Mouse (Mus musculus) spleen, adult 12 weeks (tissue): ENCODE data around the gene Stam2.

Experiments
- DNase-seq: peaks from one replicate; pipeline ENCODE4 v3.0.0; 2022; ENCODE audit warnings: low spot score

Stam2 gene

DNA sequence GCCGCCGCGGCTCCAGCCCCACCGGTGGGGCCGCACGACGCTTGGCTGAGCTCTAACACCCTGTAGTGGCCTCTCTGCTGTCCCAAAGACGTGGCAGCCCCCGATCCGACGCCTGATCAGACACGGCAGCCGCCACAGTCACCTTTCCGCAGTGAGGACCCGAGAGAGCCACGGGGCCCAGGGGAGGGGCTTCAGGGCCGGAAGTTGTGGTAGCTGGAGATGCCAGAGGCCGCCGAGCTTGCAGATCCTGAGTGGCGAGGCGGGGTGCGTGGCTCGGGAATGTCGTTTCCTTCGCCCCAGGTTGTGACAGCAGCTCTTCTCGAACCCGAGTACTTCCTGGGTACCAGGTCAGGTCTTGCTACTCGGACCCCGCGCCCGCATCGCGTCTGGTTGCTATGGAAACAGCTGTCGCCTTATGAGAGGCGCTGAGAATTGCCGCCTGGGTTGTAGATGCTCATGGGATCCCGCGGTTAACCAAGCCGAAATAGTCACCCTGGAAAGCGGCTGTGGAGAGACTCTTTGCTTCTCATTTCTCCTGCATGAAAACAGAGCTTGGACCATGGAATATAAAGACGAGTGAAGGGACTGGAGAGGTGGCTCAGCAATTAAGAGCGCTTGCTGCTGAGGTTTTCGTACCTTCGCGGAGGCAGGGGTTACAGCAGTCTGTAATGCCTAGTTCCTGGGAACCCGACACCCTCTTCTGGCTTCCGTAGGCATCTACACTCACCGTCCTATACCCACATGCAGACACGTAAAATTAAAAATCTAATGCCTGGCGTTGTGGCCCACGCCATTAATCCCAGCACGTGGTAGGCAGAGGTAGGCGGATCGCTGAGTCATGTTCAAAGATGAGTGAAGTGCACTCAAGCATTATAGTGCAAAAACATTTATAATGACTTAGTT is at the start of gene Stam2:
Gene Stam2 (minus strand): TSS at position 26 of the 903 bp plus-strand sequence.
- peak; percentile 81 for DNase-seq

DNA sequence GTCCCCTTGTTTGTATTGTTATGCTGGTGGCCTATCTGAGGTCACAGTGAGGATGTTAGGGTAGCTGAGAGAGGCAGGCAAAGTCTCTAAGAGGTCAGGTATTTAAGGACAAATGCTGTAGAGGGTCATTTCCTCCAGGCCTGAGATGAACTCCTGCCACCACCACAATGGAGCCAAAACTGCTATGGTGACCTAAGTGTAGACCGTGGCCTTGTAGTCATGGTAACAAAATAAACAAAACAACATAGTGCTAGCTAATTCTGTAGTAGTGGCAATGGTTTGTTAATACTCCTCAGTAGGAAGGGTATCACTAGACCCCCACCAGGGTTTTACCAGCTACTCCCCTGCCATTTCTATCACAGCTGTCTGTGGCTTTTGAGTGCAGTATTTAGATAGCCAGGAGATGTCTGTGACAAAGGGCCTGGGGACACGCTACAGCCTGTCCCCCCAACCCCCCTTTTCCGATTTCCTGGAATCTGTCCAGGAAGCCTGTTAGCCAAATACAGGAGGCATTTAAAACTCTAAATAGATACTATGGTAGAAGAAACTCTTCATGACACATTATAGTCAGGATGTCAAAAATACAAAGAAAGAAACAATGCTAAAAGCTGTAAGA is 43.1 kb upstream of the Stam2 start:
- DNase-seq = no peak

DNA sequence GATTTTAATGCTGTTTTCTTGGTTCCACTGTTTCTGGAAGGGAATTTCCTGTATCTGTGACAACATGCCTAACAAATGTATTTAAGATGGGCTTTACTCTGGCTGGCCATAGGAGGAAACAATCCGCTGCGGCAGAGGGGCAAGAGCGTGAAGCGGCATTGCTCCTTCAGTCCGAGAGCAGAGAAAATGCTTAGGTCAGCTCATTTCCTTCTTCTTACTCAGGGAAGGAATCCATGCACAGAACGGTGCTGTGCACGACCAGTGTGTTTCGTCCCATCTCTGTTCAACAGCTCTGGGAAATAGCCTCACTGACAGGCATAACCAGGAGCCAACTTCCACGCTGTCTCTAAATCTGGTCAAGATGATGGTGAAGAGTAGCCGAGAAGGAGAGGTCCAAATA is 37.9 kb upstream of the Stam2 start:
- no peak for DNase-seq

DNA sequence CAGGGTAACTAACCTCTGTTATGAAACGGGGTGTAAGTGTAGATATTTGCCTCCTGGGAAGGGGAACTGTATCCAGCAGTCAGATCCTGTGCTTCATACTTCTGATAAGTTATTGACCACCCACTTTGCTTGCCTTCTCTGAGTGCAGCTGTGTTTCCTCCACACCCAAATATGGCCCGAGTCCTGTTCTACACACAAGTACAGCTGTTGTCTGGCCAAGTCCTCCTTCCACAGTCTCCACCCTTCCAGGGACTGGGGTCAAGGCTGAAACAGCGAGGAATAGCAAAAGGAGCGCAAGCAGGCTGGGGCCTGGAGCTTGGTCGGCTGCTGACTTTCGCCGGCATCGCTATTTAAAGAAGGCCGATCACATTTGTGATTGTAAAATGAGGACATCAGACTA is 37.3 kb upstream of the Stam2 start:
- no peak for DNase-seq

DNA sequence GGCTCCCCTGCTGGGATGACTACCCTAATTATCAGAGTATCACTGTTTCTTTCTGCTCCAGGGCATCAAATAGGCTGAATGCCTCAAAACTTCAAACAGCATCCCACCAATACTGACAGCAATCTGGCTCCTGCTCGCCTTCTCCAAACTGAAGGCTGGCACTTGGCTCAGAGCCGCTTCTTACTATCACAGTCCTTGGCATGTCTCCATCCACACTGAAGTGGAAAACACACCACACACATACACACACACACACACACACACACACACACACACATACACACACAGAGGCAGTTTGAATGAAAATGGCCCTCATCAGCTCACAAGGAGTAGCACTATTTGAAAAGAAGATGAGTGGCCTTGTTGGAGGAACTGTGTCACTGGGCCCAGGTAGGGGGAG is 35.8 kb upstream of the Stam2 start:
- DNase-seq = no peak

DNA sequence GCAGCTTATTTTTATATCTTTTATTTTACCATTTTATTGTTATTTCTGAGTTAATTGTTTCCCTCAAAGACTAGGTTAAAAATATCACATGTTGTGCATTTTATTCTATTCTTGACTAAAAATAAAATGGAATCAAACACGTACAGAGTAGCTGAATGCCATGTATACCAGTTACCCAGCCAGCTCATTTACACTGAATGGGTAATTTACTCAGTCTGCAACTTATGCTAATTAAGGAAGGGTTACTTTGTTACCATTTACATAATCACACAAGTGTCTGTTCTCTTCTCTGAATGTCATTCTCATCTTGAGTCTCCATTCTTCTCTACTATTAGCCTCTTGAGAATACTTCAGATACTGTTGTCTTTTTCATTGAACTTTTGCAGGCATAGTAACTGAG is 32.3 kb upstream of the Stam2 start:
- no peak for DNase-seq

DNA sequence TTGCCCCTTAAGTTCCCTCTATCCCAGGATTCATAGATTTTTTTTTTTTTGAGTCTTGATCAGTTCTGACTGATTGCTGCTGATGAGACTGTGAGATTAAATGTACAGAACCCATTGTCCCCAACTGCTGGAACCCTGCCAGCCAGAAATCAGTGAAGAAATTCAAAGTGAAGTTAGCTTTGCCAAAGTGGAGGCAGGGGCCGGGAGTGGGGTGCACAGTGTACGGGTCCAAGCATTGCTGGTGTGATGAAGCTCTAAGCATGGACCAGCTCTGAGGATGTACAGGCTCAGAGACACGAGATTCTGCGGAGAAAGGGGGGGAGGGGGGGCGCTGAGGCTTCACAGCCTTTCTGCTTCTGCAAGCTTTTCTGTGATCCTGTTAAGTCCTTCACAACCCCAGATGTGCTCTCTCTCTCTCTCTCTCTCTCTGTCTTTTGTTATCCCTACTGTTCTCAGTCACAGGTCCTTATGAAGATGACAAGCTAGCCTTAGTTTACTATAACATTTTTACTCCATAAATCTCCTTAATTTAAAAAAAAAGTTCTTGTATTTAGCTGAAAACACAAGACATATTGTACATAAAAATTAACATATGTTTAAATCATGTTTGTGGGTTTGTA is 30.8 kb upstream of the Stam2 start:
- DNase-seq = no peak

DNA sequence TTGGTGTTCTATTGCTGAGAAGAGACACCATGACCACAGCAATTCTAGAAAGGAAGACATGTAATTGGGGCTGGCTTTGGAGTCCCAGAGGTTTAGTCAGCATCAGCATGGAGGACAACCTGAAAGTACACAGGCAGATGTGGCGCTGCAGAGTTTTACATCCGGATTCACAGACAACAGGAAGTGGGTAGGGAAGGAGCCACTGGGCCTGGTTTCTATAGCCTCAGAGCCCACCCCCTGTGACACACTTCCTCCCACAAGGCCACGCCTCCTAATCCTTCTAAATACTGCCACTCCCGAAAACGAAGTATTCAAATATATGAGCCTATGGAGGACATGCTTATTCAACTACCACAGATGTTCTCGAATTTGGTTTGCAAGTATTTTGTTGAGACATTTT is 23.0 kb upstream of the Stam2 start:
- no peak for DNase-seq

DNA sequence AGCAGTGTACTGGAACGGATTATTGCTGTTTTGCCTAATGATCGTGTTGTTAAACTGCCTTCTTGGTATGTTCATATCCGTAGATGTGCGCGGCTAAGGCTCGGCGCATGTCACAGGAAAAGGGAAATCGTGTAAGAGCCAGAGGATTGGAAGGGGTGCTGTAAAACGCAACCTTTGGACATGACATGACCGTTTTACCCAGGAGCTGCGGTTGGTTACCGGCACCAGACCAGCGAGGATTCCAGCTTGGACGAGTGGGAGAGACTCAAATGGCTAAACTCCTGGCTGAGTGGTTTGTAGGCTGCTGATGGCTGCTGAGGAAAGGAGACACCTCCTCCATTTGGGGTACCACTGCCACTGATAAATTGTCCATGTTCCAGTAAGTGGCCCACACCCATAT is 21.8 kb upstream of the Stam2 start:
- no peak for DNase-seq

DNA sequence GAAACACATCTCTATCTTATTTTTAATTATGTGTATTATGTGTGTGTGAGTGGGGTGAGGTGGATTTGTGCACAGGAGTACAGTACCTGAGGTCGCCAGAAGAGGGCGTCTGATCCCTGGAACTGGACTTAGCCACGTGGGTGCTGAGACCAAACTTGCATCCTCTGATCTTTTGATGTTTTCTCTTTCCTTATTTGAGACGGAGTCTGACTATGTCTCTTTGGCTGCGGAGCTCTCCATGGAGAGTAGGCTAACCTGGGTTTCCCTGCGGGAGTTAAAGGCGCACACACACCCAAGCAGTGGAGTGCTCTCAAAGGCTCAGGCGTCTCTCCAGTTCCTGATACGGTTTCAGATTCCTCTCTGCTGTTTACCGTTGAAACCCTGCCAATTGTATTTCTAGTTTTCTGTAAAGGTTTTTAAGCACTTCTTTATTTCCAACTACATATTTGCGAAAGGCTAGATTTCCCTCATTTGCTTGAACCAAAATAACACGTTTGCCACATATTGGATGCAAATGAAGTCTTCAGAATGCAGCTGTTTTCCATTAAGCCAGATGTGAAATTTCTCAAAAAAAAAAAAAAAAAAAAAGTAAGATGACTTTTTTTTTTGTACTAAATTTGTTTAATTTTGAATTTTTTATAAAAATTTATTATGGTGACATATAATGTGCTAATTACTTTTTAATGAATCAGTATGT is 21.1 kb upstream of the Stam2 start:
- DNase-seq = peak; percentile 16

DNA sequence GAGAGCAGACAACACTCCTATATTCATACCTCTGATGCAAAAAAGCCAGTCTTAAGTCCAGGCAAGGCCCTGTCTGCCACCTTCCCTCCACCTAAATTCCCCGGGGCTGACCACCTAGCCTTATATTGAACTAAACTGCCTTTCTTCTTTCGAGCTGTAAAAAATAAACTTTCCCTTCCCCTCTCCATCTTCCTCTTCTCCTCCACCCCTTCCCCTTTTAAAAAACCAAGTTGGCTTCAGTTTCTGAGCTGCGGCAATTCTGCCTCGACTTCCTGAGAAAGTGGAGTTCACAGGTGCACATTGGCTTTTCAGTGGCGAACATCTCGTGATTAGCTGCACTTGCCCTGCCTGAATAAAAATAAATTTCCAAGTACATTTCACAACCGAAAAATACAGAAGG is 20.4 kb upstream of the Stam2 start:
- DNase-seq = no peak

DNA sequence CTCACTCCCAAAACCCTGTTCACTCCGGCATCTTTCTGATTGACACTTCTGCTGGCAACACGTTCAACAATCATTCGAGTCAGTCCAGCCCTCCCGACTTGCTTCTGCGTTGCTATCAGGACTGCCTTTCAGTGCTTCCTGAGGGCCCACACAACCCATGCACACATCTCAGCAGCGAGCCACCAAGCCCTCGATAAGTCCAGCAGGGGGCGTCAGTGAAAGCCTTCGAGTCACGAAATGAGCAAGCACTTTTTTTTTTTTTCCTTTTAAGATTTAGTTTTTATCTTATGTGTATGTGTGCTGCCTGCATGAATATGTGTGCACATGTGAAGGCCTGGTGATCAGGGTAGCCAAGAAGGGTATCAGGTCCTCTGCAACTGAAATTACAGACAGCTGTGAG is 16.5 kb upstream of the Stam2 start:
- DNase-seq = no peak

DNA sequence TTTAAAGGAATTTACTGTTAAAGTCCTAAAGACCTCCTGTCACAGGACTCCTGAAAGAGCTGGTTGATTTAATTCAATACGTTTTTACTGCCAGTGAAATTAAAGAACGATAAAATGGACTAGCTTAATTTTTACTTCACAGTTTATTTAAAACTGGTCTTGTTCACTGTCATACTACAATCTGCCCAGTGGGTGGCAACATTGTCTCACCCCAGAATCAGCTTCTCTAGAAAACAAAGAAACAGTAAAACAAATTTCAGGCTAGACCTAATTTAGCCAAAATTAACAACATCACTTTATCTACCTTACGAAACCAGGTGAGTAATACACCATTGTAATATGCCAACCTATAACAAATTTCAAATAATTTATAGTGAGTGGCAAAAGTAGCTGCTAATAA is 14.6 kb upstream of the Stam2 start:
- no peak for DNase-seq

DNA sequence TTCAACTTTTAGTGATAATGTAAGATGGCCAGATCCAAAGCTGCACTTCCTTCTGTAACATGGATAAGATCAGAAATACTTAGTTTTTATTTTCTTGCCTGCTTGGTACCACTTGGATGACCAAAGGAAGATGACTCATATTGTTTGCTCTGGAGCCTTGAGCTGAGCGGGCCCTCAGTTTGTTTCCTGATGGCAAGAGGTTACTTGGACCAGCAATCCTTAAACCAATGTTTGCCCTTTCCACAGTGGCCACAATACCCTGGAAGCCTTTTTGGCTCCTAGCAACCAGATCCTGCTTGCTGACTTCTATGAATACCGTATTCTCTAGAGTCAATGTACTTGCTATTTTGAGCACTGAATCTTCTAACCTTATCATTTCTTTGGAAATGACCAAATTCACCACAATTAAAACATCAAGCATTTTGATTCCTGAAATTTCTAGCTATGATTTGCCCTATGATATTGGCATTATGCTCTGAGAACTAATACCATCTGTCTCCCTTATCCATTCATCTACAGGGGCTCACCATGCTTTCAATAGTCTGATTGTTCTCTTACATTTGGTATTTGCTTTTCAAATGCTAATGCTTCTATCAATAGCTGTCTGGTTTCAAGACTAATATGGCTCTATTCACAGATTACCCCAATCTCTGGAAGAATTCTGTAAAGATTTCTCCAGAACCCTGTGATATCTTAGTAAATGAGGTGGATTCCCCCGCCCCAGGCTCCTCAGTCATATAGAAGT is 11.7 kb upstream of the Stam2 start:
- no peak for DNase-seq

DNA sequence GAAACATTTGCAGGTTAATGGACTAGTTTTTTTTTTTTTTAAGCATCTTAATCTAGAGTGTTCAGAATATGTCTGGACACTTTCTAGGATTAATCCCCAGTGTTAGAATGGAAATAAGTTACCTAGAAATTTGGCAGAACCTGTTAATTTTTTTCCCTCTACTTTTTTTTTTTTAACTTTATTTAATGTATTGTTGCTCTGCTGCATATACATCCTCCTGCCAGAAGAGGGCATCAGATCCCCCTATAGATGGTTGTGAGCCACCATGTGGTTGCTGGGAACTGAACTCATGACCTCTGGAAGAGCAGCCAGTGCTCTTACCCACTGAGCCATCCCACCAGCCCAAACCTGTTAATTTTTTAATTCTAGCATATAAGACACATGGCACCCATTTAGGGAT is 2.0 kb upstream of the Stam2 start:
- no peak for DNase-seq

DNA sequence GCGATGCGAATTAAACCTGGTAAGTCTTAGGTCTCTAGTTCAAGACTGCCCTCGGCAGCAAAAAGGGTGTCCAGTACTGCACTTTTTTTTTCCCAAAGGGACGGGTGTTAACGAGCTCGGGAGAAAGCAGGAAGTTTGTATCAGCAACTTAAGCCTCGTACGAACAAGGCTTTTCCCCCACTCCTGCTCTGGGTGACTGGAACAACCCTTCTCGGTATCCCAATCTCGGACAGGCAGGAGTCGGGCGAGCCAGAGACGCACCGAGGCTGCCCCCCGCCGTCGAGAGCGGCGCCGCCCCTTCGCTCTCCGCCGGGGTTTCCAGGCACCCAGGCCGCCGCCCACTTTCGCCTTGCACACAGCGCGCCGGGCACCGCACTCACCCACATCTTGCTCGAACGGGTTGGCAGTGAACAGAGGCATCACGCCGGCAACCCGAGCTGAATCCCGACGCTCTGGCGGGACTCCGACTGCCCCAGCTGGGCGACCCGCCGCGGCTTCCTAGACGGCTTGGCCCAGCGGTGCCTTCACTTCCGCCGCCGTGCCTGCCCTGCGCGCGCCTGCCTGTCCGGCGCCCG is 313 bp downstream of the Stam2 start:
- DNase-seq = no peak

DNA sequence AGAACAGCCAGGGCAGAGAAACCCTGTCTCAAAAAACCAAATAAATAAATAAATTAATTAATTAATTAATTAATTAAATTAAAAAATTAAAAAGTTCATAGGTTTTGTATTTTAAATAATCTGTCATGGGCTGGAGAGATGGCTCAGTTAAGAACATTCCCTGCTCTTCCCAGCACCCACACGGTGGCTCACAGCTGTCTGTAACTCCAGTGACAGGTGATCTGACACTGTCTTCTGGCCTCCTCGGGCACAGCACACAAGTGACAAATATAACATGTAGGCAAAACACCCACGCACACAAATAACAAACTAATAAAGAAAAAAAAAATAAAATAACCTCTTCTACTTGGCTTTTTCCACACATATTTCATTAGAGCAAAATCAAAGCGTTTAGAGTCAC is 1.5 kb downstream of the Stam2 start:
- DNase-seq = no peak

DNA sequence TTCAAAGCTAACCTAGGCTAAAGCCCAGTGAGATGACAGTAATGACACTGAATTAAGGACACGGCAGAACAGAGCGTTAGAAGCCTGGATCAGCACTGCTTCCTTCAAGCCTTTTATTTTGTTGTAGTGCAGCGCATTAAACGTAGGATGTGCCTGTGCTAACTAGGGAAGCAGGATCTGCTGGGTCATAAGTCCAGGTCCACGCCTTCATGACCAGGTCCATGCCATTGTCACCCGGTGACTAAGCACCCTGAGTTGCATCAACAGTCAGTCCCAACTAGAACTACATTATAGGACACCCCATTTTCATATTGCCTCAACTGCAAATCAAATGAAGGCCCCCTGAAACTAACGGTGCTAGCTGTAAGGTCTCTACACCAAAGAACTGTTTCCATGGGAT is 7.6 kb downstream of the Stam2 start:
- DNase-seq = no peak

DNA sequence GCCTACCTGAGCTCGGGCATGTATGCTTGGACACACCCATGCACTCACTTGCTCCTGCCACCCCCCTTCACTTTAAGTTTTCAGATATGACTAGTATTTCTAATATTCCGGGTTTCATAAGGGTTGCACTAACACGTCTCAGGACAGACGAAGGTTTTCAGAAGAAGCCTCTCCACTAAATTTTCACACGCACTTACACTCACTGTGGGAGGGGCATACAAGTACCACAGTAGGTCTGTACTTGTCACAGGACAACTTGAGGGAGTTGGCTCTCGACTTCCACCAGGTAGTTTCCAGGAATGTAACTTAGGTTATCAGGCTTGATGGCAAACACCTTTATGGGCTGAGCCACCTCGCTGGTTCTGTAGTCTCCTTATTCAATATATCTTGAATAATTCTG is 8.4 kb downstream of the Stam2 start:
- DNase-seq = no peak

DNA sequence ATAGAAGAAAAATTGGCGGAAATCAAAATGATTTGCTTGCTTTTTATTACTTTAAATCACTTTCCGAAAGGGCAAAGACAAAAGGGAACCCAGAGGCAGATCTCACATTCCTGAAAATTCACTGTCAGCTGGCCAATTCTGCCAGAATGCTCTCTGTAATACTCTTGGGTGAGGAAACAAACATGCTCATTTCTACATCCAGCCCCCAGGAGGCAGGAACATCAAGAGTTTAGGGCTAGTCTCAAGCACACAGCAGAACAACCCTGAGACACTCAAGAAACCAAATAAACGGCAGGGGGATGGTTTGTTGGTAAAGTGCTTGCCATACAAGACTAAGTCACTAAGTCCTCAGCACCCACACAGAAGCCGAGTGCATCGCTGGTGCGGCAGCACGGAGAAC is 9.5 kb downstream of the Stam2 start:
- DNase-seq = no peak

DNA sequence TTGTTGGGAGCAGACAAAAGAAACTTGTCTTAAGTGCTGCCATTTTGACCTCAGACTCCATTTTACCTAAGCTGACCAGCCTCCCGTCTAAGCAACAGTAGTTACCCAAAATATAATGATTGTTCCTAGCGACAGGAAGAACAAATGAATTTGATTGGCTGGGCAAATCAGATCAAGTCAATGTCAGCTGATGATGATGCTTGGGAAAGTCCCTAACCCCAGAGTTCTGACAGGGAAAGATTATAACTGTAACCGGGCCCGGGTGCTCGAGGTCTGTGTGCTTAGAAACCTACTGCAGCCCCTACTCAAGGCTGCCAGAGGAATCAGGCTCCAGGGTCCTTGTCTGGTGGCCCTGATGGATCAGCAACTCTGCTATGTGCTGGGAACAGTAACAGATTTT is 10.1 kb downstream of the Stam2 start:
- no peak for DNase-seq

DNA sequence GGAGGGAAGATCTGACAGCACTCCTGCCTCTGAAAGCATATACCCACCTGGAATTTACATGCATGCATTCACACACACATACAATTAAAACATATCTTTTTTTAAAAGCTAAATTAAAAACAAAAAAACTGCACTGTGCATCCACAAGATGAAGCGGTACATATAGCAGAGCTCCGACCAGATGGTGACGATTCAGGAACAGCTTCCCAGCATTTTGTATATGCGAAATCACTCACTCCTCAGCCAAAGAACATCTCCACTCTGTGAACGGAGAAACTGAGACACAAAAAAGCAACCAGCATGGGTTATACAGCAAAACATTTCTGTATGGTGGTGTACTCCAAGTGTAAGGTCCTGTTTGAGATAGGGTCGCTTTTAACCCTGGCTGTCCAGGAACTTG is 11.2 kb downstream of the Stam2 start:
- no peak for DNase-seq
